Mouse (Mus musculus): ENCODE measurements around the gene Ppcdc. TPM values are rescaled to one million over a fixed set of nuclear protein-coding genes. Genes with fewer than 3 reads are reported as not detected.

The Ppcdc gene
- total RNA-seq, 2 experiments from 2014 or later = 16.3 to 16.8 TPM

- intact Hi-C loops (cut with DNase I) = no loop called here
- no peak for TF ChIP-seq CTCF (IDR thresholded peaks at IDR 0.05)
- H3K27ac ChIP-seq = no peak overlapping the region
These were observed 14.8 kb downstream of the Ppcdc start for GRCm38 (mm10) chr9:57425116-57425515.

DNA sequence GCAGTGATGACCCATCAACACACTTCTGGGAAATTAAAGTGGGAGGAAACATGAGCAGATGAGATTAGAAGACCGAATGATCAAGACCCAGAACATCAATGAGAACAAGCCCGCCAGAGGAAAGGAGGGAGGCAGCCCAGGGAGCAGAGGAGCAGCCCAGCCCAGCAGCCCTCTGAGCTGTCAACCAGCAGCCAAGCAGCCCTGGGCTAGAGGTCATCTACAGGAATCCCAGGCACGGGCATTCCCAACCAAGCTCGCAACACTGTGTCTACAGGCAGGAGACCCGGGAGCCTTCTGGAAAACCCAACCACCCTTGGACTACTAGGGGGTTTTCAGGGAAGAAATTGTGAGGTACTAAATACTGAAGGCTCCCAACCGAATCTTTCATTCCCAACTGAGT is 15.9 kb downstream of the Ppcdc start:
- intact Hi-C loops (cut with DNase I) = no loop called here
- H3K4me3 ChIP-seq = no peak overlapping the region
- TF ChIP-seq CTCF (IDR thresholded peaks at IDR 0.05) = no peak
- DNase-seq (ENCODE audit: extremely low spot score in 1 of 2, low spot score in 2 of 2) = no peak
- no peak overlapping the region for H3K27ac ChIP-seq

More at GRCm38 (mm10) chr9:57425116-57425515, 14.8 kb downstream of the Ppcdc start:
- no peak for DNase-seq (ENCODE audit: extremely low spot score in 1 of 2, low spot score in 2 of 2)
- no peak overlapping the region for H3K4me3 ChIP-seq

GRCm38 (mm10) chr9:57421688-57422111 is 18.2 kb downstream of the Ppcdc start:
- intact Hi-C loops (cut with DNase I) = no loop called here
- no peak overlapping the region for H3K27ac ChIP-seq

GRCm38 (mm10) chr9:57421121-57421571 is 18.8 kb downstream of the Ppcdc start:
- peak in 1 of 2 experiments; percentile 25 for DNase-seq (ENCODE audit: extremely low spot score in 1 of 2, low spot score in 2 of 2)
- no peak for TF ChIP-seq CTCF (IDR thresholded peaks at IDR 0.05)
- intact Hi-C loops (cut with DNase I) = no loop called here
- H3K27ac ChIP-seq = peak overlapping the region; percentile 79
- no peak overlapping the region for H3K4me3 ChIP-seq

More at GRCm38 (mm10) chr9:57421688-57422111, 18.2 kb downstream of the Ppcdc start:
- no peak for TF ChIP-seq CTCF (IDR thresholded peaks at IDR 0.05)
- DNase-seq (ENCODE audit: extremely low spot score in 1 of 2, low spot score in 2 of 2) = no peak
- H3K4me3 ChIP-seq = no peak overlapping the region

DNA sequence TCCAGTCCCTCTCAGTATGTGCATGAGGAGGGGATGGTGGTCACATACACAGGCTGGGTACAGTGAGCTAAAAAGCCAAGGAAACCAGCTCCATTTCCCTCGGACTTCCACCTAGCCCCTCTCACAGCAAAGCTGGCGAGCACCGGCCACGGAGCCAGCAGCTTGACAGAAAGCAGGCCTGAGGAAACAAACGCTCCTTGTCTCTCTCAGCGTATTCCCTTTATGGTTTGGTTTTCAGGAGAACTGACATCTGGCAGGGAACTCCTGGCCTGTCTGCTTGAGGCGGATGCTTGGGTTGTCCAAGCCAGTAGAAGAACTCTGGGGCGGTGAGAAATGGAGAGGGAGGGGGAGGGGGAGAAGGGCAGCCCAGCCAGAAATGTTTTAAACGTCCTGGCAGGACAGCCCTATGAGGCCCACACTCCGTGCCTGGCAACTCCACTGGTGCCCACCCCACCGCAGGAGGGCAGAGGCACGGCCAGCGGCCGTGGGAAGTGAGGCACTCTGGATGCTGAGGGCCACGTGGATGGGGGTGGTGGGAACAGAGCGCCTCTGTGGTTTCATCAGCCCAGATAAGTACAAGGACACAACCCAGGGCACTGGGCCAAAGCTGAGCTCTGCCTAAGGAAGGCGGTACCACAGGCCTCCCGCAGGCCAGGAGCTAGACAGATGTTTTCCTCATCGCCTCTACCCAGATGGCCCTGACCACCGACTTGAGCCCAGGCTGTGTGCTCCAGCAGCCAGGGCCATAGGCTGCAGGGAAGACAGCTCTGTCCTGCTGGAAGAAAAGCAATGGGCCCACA is 19.4 kb downstream of the Ppcdc start:
- peak; percentile 69 to 82 for DNase-seq (ENCODE audit: extremely low spot score in 1 of 2, low spot score in 2 of 2)
- intact Hi-C loops (cut with DNase I) = no loop called here
- H3K4me3 ChIP-seq = no peak overlapping the region
- TF ChIP-seq CTCF (IDR thresholded peaks at IDR 0.05) = no peak; the same call in 1 of the 2 replicates
- H3K27ac ChIP-seq = peak overlapping the region; percentile 79

GRCm38 (mm10) chr9:57419521-57420267 is 20.2 kb downstream of the Ppcdc start:
- no peak for DNase-seq (ENCODE audit: extremely low spot score in 1 of 2, low spot score in 2 of 2)
- Histone ChIP-seq H3K27ac (peak overlapping the region; percentile 79), H3K4me3 (no peak overlapping the region)
- TF ChIP-seq CTCF (IDR thresholded peaks at IDR 0.05) = no peak
- intact Hi-C loops (cut with DNase I) = no loop called here

- no peak overlapping the region for H3K4me3 ChIP-seq
- peak overlapping the region; percentile 34 for H3K27ac ChIP-seq
- intact Hi-C loops (cut with DNase I) = no loop called here
- TF ChIP-seq CTCF (IDR thresholded peaks at IDR 0.05) = no peak
- no peak for DNase-seq (ENCODE audit: extremely low spot score in 1 of 2, low spot score in 2 of 2)
These were observed 22.6 kb downstream of the Ppcdc start for GRCm38 (mm10) chr9:57417341-57417740.

DNA sequence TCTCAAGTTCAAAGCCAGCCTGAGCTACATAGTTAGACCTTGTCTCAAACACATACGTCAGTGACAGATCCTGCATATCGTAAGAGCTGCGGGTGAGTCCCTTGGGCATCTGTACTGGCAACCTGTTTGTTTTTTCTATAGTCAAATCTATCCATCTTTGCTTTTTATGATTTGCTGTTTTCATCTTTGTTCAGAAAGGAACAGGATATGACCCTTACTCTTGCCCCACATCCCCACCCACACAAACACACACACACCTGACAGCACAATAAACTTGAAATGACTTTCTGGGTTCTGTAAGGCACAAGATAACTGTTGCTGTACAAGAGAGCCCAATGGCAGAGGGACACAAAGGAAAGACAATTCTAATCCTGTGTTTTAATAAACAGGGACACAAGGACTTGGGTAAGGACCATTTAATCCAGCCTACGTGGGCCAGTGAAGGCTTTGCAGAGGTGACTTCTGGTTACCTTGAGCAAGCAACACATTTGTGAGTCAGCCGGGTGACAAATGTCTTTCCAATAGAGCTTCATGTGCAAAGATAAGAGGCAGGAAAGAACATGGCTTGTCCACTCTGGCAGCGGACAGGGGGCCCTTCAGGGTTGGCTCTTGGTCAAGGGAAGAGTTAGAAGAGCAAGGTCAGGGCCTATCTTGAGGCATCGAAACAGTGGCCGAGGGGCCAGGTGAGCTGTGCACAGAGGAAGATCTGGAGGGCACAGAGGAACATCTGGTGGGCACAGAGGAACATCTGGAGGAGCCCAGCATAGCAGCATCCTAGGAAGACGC is 32.6 kb downstream of the Ppcdc start:
- Histone ChIP-seq H3K4me3 (no peak overlapping the region), H3K27ac (no peak overlapping the region)
- no peak for TF ChIP-seq CTCF (IDR thresholded peaks at IDR 0.05)
- intact Hi-C loops (cut with DNase I) = no loop called here
- no peak for DNase-seq (ENCODE audit: extremely low spot score in 1 of 2, low spot score in 2 of 2)

GRCm38 (mm10) chr9:57406395-57406794 is 33.5 kb downstream of the Ppcdc start:
- Histone ChIP-seq H3K27ac (no peak overlapping the region), H3K4me3 (no peak overlapping the region)
- intact Hi-C loops (cut with DNase I) = no loop called here
- TF ChIP-seq CTCF (IDR thresholded peaks at IDR 0.05) = no peak
- no peak for DNase-seq (ENCODE audit: extremely low spot score in 1 of 2, low spot score in 2 of 2)

DNA sequence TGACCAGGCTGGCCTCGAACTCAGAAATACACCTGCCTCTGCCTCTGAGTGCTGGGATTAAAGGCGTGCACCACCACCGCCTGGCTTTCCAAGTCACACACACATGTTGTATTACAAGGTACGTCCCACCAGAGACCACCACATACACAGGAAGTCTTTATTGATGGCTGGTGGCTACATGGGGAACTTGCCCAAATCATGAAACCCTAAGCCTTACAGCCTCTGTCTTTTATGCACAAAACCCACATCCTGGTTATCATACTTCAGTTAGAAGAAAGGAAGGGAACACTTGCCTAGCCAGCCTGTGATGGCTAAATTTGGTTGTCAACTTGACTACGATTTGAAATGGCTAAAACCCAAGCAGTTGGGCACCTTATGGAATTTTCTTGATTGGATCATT is 35.9 kb downstream of the Ppcdc start:
- intact Hi-C loops (cut with DNase I) = loop anchor here (5.0 kb wide), 1 partner anchor 62 kb away; no protein-coding TSS in a partner anchor
- Histone ChIP-seq H3K27ac (no peak overlapping the region), H3K4me3 (no peak overlapping the region)
- no peak for DNase-seq (ENCODE audit: extremely low spot score in 1 of 2, low spot score in 2 of 2)
- TF ChIP-seq CTCF (IDR thresholded peaks at IDR 0.05) = no peak
